Mouse (Mus musculus) right cerebral cortex, postnatal 14 days (tissue): ENCODE data around the gene Olfr372.
"Not testable (repeated sequence)": the region's sequence is repeated elsewhere in the genome, so short reads cannot be mapped to it uniquely, and the experiment has no call there.

Experiments used
- DNase-seq: peaks from one replicate; pipeline ENCODE4 v3.0.0; 2022

Gene Olfr372

GRCm38 (mm10) chr8:72040918-72041317 lies at the start of gene Olfr372:
Gene Olfr372 (plus strand): TSS chr8:72041218.
- not testable (repeated sequence) for DNase-seq

GRCm38 (mm10) chr8:71999434-71999833 lies 41.6 kb upstream of the Olfr372 start:
- no peak for DNase-seq

GRCm38 (mm10) chr8:72000223-72000622 lies 40.8 kb upstream of the Olfr372 start:
- no peak for DNase-seq

- no peak for DNase-seq
These were observed 38.1 kb upstream of the Olfr372 start for GRCm38 (mm10) chr8:72002942-72003341.

- no peak for DNase-seq
These were observed 35.1 kb upstream of the Olfr372 start for GRCm38 (mm10) chr8:72005912-72006311.

- DNase-seq: no peak
These were observed 34.3 kb upstream of the Olfr372 start for GRCm38 (mm10) chr8:72006763-72007162.

GRCm38 (mm10) chr8:72008134-72008641 lies 32.8 kb upstream of the Olfr372 start:
- DNase-seq: no peak

GRCm38 (mm10) chr8:72009473-72009872 lies 31.5 kb upstream of the Olfr372 start, which contains the start of gene Cyp4f18:
Gene Cyp4f18 (minus strand): TSS chr8:72009626.
- DNase-seq: no peak

GRCm38 (mm10) chr8:72013506-72014228 lies 27.4 kb upstream of the Olfr372 start:
- DNase-seq: not testable (repeated sequence)

GRCm38 (mm10) chr8:72017339-72017738 lies 23.7 kb upstream of the Olfr372 start:
- not testable (repeated sequence) for DNase-seq

GRCm38 (mm10) chr8:72018141-72018540 lies 22.9 kb upstream of the Olfr372 start:
- peak; percentile 53 for DNase-seq

GRCm38 (mm10) chr8:72019022-72019421 lies 22.0 kb upstream of the Olfr372 start:
- not testable (repeated sequence) for DNase-seq

GRCm38 (mm10) chr8:72019816-72020215 lies 21.2 kb upstream of the Olfr372 start:
- no peak for DNase-seq

GRCm38 (mm10) chr8:72024886-72025285 lies 16.1 kb upstream of the Olfr372 start:
- peak; percentile 38 for DNase-seq

GRCm38 (mm10) chr8:72032926-72033325 lies 8.1 kb upstream of the Olfr372 start:
- peak; percentile 69 for DNase-seq

- DNase-seq: no peak
These were observed 1.5 kb downstream of the Olfr372 start for GRCm38 (mm10) chr8:72042493-72042892.

GRCm38 (mm10) chr8:72054633-72055032 lies 13.6 kb downstream of the Olfr372 start:
- DNase-seq: not testable (repeated sequence)

- DNase-seq: not testable (repeated sequence)
These were observed 16.6 kb downstream of the Olfr372 start for GRCm38 (mm10) chr8:72057643-72058042.

GRCm38 (mm10) chr8:72066819-72067399 lies 25.9 kb downstream of the Olfr372 start:
- DNase-seq: not testable (repeated sequence)

- DNase-seq: not testable (repeated sequence)
These were observed 41.9 kb downstream of the Olfr372 start, which contains the start of gene Olfr373 for GRCm38 (mm10) chr8:72082877-72083276. Gene Olfr373 (plus strand): TSS chr8:72083177.

- no peak for DNase-seq
These were observed 43.7 kb downstream of the Olfr372 start for GRCm38 (mm10) chr8:72084744-72085143.

GRCm38 (mm10) chr8:72087611-72088010 lies 46.6 kb downstream of the Olfr372 start:
- DNase-seq: not testable (repeated sequence)

GRCm38 (mm10) chr8:72096721-72097120 lies 55.7 kb downstream of the Olfr372 start:
- DNase-seq: not testable (repeated sequence)
